Comparison of ENCODE assay signal across 9 mouse cellular contexts in the genomic region with DNA sequence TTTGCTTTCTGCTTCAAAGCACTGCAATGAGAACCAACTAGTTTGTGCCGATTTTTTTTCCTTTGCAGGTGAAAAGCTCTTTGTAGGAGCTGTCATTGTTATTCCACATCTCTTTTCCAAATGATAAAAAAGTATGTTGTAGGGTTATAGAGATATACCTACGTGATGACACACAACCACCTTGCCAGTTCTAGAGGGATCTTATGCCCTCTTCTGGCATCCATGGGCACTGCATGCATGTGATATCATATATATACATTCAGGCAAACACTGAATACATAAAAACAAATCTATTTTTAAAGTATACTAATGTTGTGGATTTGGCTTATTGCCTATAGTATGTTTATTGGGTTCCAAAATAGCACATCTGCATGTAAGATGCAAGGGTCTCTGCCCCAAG.
DNase-seq lines count a peak whose midpoint lies in the region; ATAC-seq and TF ChIP-seq lines count a peak whose summit lies in the region.
"Had no signal": no experiment of that assay in that cellular context is flagged by ENCODE, and none has a peak within 500 bp of the region (broad histone marks: within the 10 kb centered on the region; RNA-seq: fewer than 3 reads in every experiment).

No protein-coding gene starts in this region.

- H3K4me1 ChIP-seq in midbrain, postnatal 0 days (ENCODE audit: insufficient read depth, low read length): no peaks in the 10 kb centered on the region
- no peaks in the 10 kb centered on the region for H3K4me1 ChIP-seq in midbrain, embryonic 16.5 days (ENCODE audit: control insufficient read depth, insufficient read depth, low read length)

- H3K36me3 ChIP-seq in midbrain, postnatal 0 days (ENCODE audit: insufficient read depth, low read length): no peaks in the 10 kb centered on the region
- no peaks in the 10 kb centered on the region for H3K36me3 ChIP-seq in midbrain, embryonic 16.5 days (ENCODE audit: control insufficient read depth, insufficient read depth, low read length)
- H3K36me3 ChIP-seq: heart, embryonic 13.5 days had no signal

- no peak overlapping the region for H3K4me3 ChIP-seq in midbrain, postnatal 0 days (ENCODE audit: low read depth, low read length)
- no peak overlapping the region for H3K4me3 ChIP-seq in midbrain, embryonic 16.5 days (ENCODE audit: low read depth, low read length)
- H3K4me3 ChIP-seq: heart, embryonic 13.5 days had no signal

- no peak overlapping the region for H3K27ac ChIP-seq in midbrain, postnatal 0 days (ENCODE audit: low read depth, low read length)
- H3K27ac ChIP-seq in midbrain, embryonic 16.5 days (ENCODE audit: low read length): no peak overlapping the region
- H3K27ac ChIP-seq: heart, embryonic 13.5 days had no signal

- no peaks in the 10 kb centered on the region for H3K9me3 ChIP-seq in midbrain, postnatal 0 days (ENCODE audit: low read length)
- H3K9me3 ChIP-seq in midbrain, embryonic 16.5 days (replicated peaks; ENCODE audit: control insufficient read depth, low read length, poor library complexity, severe bottlenecking): no peaks in the 10 kb centered on the region
- H3K9me3 ChIP-seq: heart, embryonic 13.5 days had no signal

- no peak for ATAC-seq in midbrain, postnatal 0 days (ENCODE audit: low FRiP score)
- no peak for ATAC-seq in midbrain, embryonic 16.5 days

- no peaks in the 10 kb centered on the region for H3K27me3 ChIP-seq in midbrain, postnatal 0 days (ENCODE audit: insufficient read depth, low read length)
- H3K27me3 ChIP-seq in midbrain, embryonic 16.5 days (ENCODE audit: control insufficient read depth, insufficient read depth, low read depth, low read length): no peaks in the 10 kb centered on the region; the same call in 1 of the 2 replicates
- H3K27me3 ChIP-seq: heart, embryonic 13.5 days had no signal

- peak; percentile 67 for TF ChIP-seq CTCF in midbrain, postnatal 0 days (IDR thresholded peaks at IDR 0.05)

- no peak overlapping the region for H3K9ac ChIP-seq in midbrain, postnatal 0 days (replicated peaks; ENCODE audit: low read length, poor library complexity, severe bottlenecking)
- no peak overlapping the region for H3K9ac ChIP-seq in midbrain, embryonic 16.5 days (ENCODE audit: low read depth, low read length)
- H3K9ac ChIP-seq: heart, embryonic 13.5 days had no signal

- 63% methylated on average over 2 of the region's 2 CpGs for WGBS in midbrain, postnatal 0 days
- 69% methylated on average over 2 of the region's 2 CpGs for WGBS in midbrain, embryonic 16.5 days

- peak; percentile 66 for DNase-seq in heart, adult 11 months
- no peak for DNase-seq in heart, adult 8-10 months (ENCODE audit: low spot score)
- peak; percentile 28 for DNase-seq in midbrain, postnatal 0 days (ENCODE audit: low spot score)
- peak; percentile 17 for DNase-seq in c-Kit-positive CD71-negative TER-119-negative erythroid progenitor cells, embryonic 14.5 days (ENCODE audit: low read depth)
- DNase-seq in naive thymus-derived CD4-positive, alpha-beta T cell, adult 2 months (ENCODE audit: low read depth): peak; percentile 20
- DNase-seq in frontal cortex, postnatal 10 days (ENCODE audit: low spot score in 2 of 2): no peak
- DNase-seq in urinary bladder, adult 2 months (ENCODE audit: low spot score): no peak

- no peak overlapping the region for H3K4me2 ChIP-seq in midbrain, postnatal 0 days (ENCODE audit: low read depth, low read length, poor library complexity, severe bottlenecking)
- H3K4me2 ChIP-seq in midbrain, embryonic 16.5 days (ENCODE audit: low read length): no peak overlapping the region
- H3K4me2 ChIP-seq: heart, embryonic 13.5 days had no signal

Comparison
In these comparisons a context has a peak if more than half of its experiments do, and no peak if none do; other contexts are left out.
1. DNase-seq: peak in heart, adult 11 months (single experiment), midbrain, postnatal 0 days (single experiment), c-Kit-positive CD71-negative TER-119-negative erythroid progenitor cells, embryonic 14.5 days (single experiment) and naive thymus-derived CD4-positive, alpha-beta T cell, adult 2 months (single experiment); none in heart, adult 8-10 months (single experiment), frontal cortex, postnatal 10 days (0 of 2) and urinary bladder, adult 2 months (single experiment).